Mouse (Mus musculus) effector memory CD4-positive, alpha-beta T cell, adult 7 months (primary cell): Measurements from ENCODE around the gene Stk24. TPM values are rescaled to one million over a fixed set of nuclear protein-coding genes. Genes with fewer than 3 reads are reported as not detected.

Experiments used
- polyA plus RNA-seq: library from polyadenylated mRNA; unstranded; fragments of 100-300 nt; shearing (Covaris generic); gene quantifications from one replicate; pipeline ENCODE4 v1.2.1, GENCODE M21; 2017

Stk24 gene
- polyA plus RNA-seq = 17.2 TPM

GRCm38 (mm10) chr14:121379827-121380145 is at the start of gene Stk24:
Stk24 (minus strand) TSS chr14:121380011.

Other genes starting within 250 kb of the Stk24 start
- 0.20 TPM for gene Slc15a1, start 125.2 kb upstream of the Stk24 start, polyA plus RNA-seq